Mouse (Mus musculus): ENCODE measurements around the gene Dglucy.

DNA sequence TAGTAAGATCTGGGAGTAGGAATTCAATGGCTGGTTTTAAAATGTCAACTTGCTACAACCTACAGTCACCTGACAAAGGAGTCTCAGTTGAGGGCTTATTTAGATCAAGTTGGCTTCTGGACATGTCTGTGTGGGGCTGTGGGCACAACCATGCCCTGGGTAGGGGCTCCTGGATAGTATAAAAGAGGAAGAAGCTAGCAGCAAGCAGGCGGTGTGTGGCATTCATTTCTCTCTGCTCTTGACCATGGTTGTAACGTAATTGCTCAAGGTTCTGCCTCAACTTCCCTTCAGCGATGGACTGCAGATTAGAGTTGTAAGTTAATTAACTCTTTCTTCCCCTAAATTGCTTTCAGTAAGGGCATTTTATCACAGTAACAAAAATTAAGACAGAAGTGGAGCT is 73.5 kb downstream of the Dglucy start:
- TF ChIP-seq EP300 (IDR thresholded peaks at IDR 0.05; ENCODE audit: insufficient read depth, low read depth, low read length) (no peak), POLR2A (IDR thresholded peaks at IDR 0.05; ENCODE audit: insufficient read depth, low read length) (no peak), CTCF (IDR thresholded peaks at IDR 0.05; ENCODE audit: low read depth, low read length) (no peak)

All from ES-Bruce4 (cell line).